Comparison of ENCODE assay signal across 9 mouse cellular contexts in the genomic region with DNA sequence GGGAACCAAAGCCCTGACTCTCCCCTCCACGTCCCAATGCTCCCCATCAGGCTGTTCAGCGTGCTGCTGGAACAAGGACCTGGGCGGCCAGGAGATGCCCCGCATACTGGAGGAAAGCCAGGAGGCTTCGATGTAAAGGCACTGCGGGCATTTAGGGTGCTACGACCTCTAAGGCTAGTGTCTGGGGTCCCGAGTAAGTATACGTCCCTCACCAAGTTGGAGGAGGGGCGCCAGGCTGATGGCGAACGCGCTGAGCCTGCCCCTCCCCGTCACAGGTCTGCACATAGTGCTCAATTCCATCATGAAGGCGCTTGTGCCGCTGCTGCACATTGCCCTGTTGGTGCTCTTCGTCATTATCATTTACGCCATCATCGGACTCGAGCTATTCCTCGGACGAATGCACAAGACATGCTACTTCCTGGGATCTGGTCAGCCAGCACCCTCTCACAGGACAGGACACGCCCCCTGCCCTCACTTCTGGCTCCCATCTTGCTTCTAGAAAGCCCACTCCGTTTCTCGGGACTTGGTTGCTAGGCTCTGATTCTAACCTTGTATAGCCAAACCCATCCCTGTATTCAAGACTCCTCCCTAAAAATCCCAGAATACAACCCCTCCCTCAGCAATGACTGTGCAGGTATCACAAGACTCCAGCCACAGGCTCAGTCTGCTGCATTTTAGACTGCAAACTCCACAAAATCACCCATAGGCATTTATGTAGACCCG. TPM values are rescaled to one million over a fixed set of nuclear protein-coding genes. Genes with fewer than 3 reads are reported as not detected.
DNase-seq lines count a peak whose midpoint lies in the region; ATAC-seq and TF ChIP-seq lines count a peak whose summit lies in the region.
"Had no signal": no experiment of that assay in that cellular context is flagged by ENCODE, and none has a peak within 500 bp of the region (broad histone marks: within the 10 kb centered on the region; RNA-seq: fewer than 3 reads in every experiment).

No protein-coding gene starts in this region.

- 13% methylated on average over 26 of the region's 26 CpGs for WGBS in cerebellum, adult 2 months
- WGBS in forebrain, postnatal 0 days = 29% methylated on average over 26 of the region's 26 CpGs
- 13% methylated on average over 26 of the region's 26 CpGs for WGBS in liver, embryonic 15.5 days (ENCODE audit: insufficient replicate concordance)
- 30% methylated on average over 26 of the region's 26 CpGs for WGBS in stomach, embryonic 15.5 days

- DNase-seq in layer of hippocampus, adult 11-12 months (ENCODE audit: low spot score) = peak; percentile 8
- no peak for DNase-seq in layer of hippocampus, adult 9-10 months (ENCODE audit: low spot score)
- DNase-seq in cerebellum, adult 2 months = peak; percentile 27 to 46
- peak; percentile 56 for DNase-seq in forebrain, postnatal 0 days
- DNase-seq in spleen, postnatal 14 days (ENCODE audit: low spot score in 2 of 2) = no peak
- DNase-seq in testis, postnatal 10 days (ENCODE audit: low spot score) = no peak

- ATAC-seq in forebrain, postnatal 0 days = peak; percentile 83
- no peak for ATAC-seq in liver, embryonic 15.5 days (ENCODE audit: insufficient read depth)
- no peak for ATAC-seq in stomach, embryonic 15.5 days (ENCODE audit: insufficient read depth, low FRiP score, low read depth)

- peak overlapping the region; percentile 57 for H3K9ac ChIP-seq in forebrain, postnatal 0 days
- H3K9ac ChIP-seq in liver, embryonic 15.5 days = no peak overlapping the region
- no peak overlapping the region for H3K9ac ChIP-seq in stomach, embryonic 15.5 days

- peak overlapping the region; percentile 72 for H3K4me3 ChIP-seq in cerebellum, adult 2 months (replicated peaks; ENCODE audit: insufficient read depth, low read depth, low read length)
- H3K4me3 ChIP-seq in forebrain, postnatal 0 days (ENCODE audit: low read depth, low read length) = peak overlapping the region; percentile 40
- no peak overlapping the region for H3K4me3 ChIP-seq in liver, embryonic 15.5 days (replicated peaks)
- peak overlapping the region; percentile 40 for H3K4me3 ChIP-seq in stomach, embryonic 15.5 days (replicated peaks)

- no peaks in the 10 kb centered on the region for H3K36me3 ChIP-seq in forebrain, postnatal 0 days (ENCODE audit: insufficient read depth)
- H3K36me3 ChIP-seq in liver, embryonic 15.5 days (replicated peaks) = no peaks in the 10 kb centered on the region
- no peaks in the 10 kb centered on the region for H3K36me3 ChIP-seq in stomach, embryonic 15.5 days

- peak overlapping the region; percentile 67 for H3K4me2 ChIP-seq in forebrain, postnatal 0 days (ENCODE audit: low read depth)
- peak overlapping the region; percentile 38 for H3K4me2 ChIP-seq in liver, embryonic 15.5 days
- H3K4me2 ChIP-seq in stomach, embryonic 15.5 days = peak overlapping the region; percentile 81

- no peaks in the 10 kb centered on the region for H3K27me3 ChIP-seq in cerebellum, adult 2 months (ENCODE audit: control insufficient read depth, insufficient read depth, low read length)
- H3K27me3 ChIP-seq in forebrain, postnatal 0 days (ENCODE audit: insufficient read depth, low read length) = no peaks in the 10 kb centered on the region
- peaks cover 36% of the 10 kb centered on the region for H3K27me3 ChIP-seq in liver, embryonic 15.5 days
- H3K27me3 ChIP-seq in stomach, embryonic 15.5 days (replicated peaks) = no peaks in the 10 kb centered on the region

- no peak for TF ChIP-seq POLR2A in cerebellum, adult 2 months (IDR thresholded peaks at IDR 0.05; ENCODE audit: borderline replicate concordance, insufficient read depth, low read length)

- H3K27ac ChIP-seq in cerebellum, adult 2 months (ENCODE audit: insufficient read depth, low read length) = no peak overlapping the region
- peak overlapping the region; percentile 67 for H3K27ac ChIP-seq in forebrain, postnatal 0 days (ENCODE audit: low read depth, low read length)
- H3K27ac ChIP-seq in liver, embryonic 15.5 days (replicated peaks) = no peak overlapping the region
- no peak overlapping the region for H3K27ac ChIP-seq in stomach, embryonic 15.5 days

- no peak for TF ChIP-seq CTCF in cerebellum, adult 2 months (IDR thresholded peaks at IDR 0.05; ENCODE audit: borderline replicate concordance, insufficient read depth, low read depth, low read length)
- TF ChIP-seq CTCF in forebrain, postnatal 0 days (IDR thresholded peaks at IDR 0.05; ENCODE audit: low read depth) = no peak

- H3K4me1 ChIP-seq in cerebellum, adult 2 months (ENCODE audit: control insufficient read depth, insufficient read depth, low read length) = no peaks in the 10 kb centered on the region
- no peaks in the 10 kb centered on the region for H3K4me1 ChIP-seq in forebrain, postnatal 0 days (ENCODE audit: insufficient read depth)
- peaks cover 2% of the 10 kb centered on the region; the same call in 1 of the 2 replicates for H3K4me1 ChIP-seq in liver, embryonic 15.5 days (replicated peaks)
- no peaks in the 10 kb centered on the region for H3K4me1 ChIP-seq in stomach, embryonic 15.5 days

- H3K9me3 ChIP-seq in forebrain, postnatal 0 days (ENCODE audit: low read length) = no peaks in the 10 kb centered on the region
- no peaks in the 10 kb centered on the region for H3K9me3 ChIP-seq in liver, embryonic 15.5 days (replicated peaks)
- H3K9me3 ChIP-seq in stomach, embryonic 15.5 days = no peaks in the 10 kb centered on the region

RNA-seq across cellular contexts. Expression of gene Cacna1f, which starts 3.8 kb away (rescaled TPM):
- 0.08 and 0.13 TPM in 2 replicates for polyA plus RNA-seq in cerebellum, adult 2 months (2012; rRNA removed)
- 0.10 and 0.23 TPM in 2 replicates for total RNA-seq in forebrain, postnatal 0 days (2014; rRNA removed)
- 0.06 and 0.10 TPM in 2 replicates for polyA plus RNA-seq in forebrain, postnatal 0 days (2015; fragmentation: Nextera tagmentation; extraction: Ambion mirVana)
- 0.07 and 0.09 TPM in 2 replicates for polyA plus RNA-seq in liver, embryonic 15.5 days (2015; fragmentation: Nextera tagmentation; extraction: Ambion mirVana)
- 0.04 TPM in 1 of 2 replicates, not detected in the other for polyA plus RNA-seq in stomach, embryonic 15.5 days (2015; fragmentation: Nextera tagmentation; extraction: Ambion mirVana)
- total RNA-seq: layer of hippocampus, postnatal 25 days had no signal

RNA-seq across cellular contexts. Expression of gene Ccdc22, which starts 5.4 kb away (rescaled TPM):
- polyA plus RNA-seq in cerebellum, adult 2 months (2012; rRNA removed) = 31.7 and 33.4 TPM in 2 replicates
- total RNA-seq in forebrain, postnatal 0 days (2014; rRNA removed) = 36.4 and 36.7 TPM in 2 replicates
- 25.8 and 27.5 TPM in 2 replicates for polyA plus RNA-seq in forebrain, postnatal 0 days (2015; fragmentation: Nextera tagmentation; extraction: Ambion mirVana)
- 18.0 and 19.8 TPM in 2 replicates for polyA plus RNA-seq in liver, embryonic 15.5 days (2015; fragmentation: Nextera tagmentation; extraction: Ambion mirVana)
- 28.0 and 29.0 TPM in 2 replicates for polyA plus RNA-seq in stomach, embryonic 15.5 days (2015; fragmentation: Nextera tagmentation; extraction: Ambion mirVana)

RNA-seq across cellular contexts. Expression of gene Syp, which starts 27.6 kb away (rescaled TPM):
- 945 and 955 TPM in 2 replicates for polyA plus RNA-seq in cerebellum, adult 2 months (2012; rRNA removed)
- 321 and 330 TPM in 2 replicates for total RNA-seq in forebrain, postnatal 0 days (2014; rRNA removed)
- 190 and 242 TPM in 2 replicates for polyA plus RNA-seq in forebrain, postnatal 0 days (2015; fragmentation: Nextera tagmentation; extraction: Ambion mirVana)
- 0.33 and 0.36 TPM in 2 replicates for polyA plus RNA-seq in liver, embryonic 15.5 days (2015; fragmentation: Nextera tagmentation; extraction: Ambion mirVana)
- 7.3 and 7.5 TPM in 2 replicates for polyA plus RNA-seq in stomach, embryonic 15.5 days (2015; fragmentation: Nextera tagmentation; extraction: Ambion mirVana)

RNA-seq across cellular contexts. Expression of gene Ppp1r3f, which starts 36.6 kb away (rescaled TPM):
- 20.6 and 21.4 TPM in 2 replicates for polyA plus RNA-seq in cerebellum, adult 2 months (2012; rRNA removed)
- 15.5 and 23.7 TPM in 2 replicates for total RNA-seq in forebrain, postnatal 0 days (2014; rRNA removed)
- 4.6 and 7.3 TPM in 2 replicates for polyA plus RNA-seq in forebrain, postnatal 0 days (2015; fragmentation: Nextera tagmentation; extraction: Ambion mirVana)
- polyA plus RNA-seq in liver, embryonic 15.5 days (2015; fragmentation: Nextera tagmentation; extraction: Ambion mirVana) = 0.06 and 0.21 TPM in 2 replicates
- 1.6 and 2.0 TPM in 2 replicates for polyA plus RNA-seq in stomach, embryonic 15.5 days (2015; fragmentation: Nextera tagmentation; extraction: Ambion mirVana)

RNA-seq across cellular contexts. Expression of gene Foxp3, which starts 37.3 kb away (rescaled TPM):
- polyA plus RNA-seq in cerebellum, adult 2 months (2012; rRNA removed) = 0.03 TPM in 1 of 2 replicates, not detected in the other
- 0.23 TPM in 1 of 2 replicates, not detected in the other for total RNA-seq in forebrain, postnatal 0 days (2014; rRNA removed)
- 0.11 and 0.23 TPM in 2 replicates for polyA plus RNA-seq in forebrain, postnatal 0 days (2015; fragmentation: Nextera tagmentation; extraction: Ambion mirVana)
- 0.02 and 0.23 TPM in 2 replicates for polyA plus RNA-seq in liver, embryonic 15.5 days (2015; fragmentation: Nextera tagmentation; extraction: Ambion mirVana)
- 0.04 and 0.12 TPM in 2 replicates for polyA plus RNA-seq in stomach, embryonic 15.5 days (2015; fragmentation: Nextera tagmentation; extraction: Ambion mirVana)

Comparison
In these comparisons a context has a peak if more than half of its experiments do, and no peak if none do; other contexts are left out.
1. DNase-seq: peak in layer of hippocampus, adult 11-12 months (single experiment), cerebellum, adult 2 months (2 of 2) and forebrain, postnatal 0 days (single experiment); none in layer of hippocampus, adult 9-10 months (single experiment), spleen, postnatal 14 days (0 of 2) and testis, postnatal 10 days (single experiment).
2. RNA of gene Syp, which starts 27.6 kb away (polyA plus RNA-seq): 945 to 955 TPM in cerebellum, adult 2 months and 190 to 242 TPM in forebrain, postnatal 0 days; 7.3 to 7.5 TPM in stomach, embryonic 15.5 days and 0.33 to 0.36 TPM in liver, embryonic 15.5 days; every median in the first group is over 10 times any median in the second.
3. Peak in every context shown above with its lines, with median percentiles within 50 percentile points of each other: H3K4me2 ChIP-seq.